Mouse (Mus musculus): Measurements from ENCODE around the gene Ocel1. TPM values are rescaled to one million over a fixed set of nuclear protein-coding genes. Genes with fewer than 3 reads are reported as not detected.
A peak's percentile ranks its signal among the peaks of the same experiment; 100 is the strongest.

Ocel1 gene
- polyA plus RNA-seq, 1 experiment from 2014 or later, result 6.1 TPM

DNA sequence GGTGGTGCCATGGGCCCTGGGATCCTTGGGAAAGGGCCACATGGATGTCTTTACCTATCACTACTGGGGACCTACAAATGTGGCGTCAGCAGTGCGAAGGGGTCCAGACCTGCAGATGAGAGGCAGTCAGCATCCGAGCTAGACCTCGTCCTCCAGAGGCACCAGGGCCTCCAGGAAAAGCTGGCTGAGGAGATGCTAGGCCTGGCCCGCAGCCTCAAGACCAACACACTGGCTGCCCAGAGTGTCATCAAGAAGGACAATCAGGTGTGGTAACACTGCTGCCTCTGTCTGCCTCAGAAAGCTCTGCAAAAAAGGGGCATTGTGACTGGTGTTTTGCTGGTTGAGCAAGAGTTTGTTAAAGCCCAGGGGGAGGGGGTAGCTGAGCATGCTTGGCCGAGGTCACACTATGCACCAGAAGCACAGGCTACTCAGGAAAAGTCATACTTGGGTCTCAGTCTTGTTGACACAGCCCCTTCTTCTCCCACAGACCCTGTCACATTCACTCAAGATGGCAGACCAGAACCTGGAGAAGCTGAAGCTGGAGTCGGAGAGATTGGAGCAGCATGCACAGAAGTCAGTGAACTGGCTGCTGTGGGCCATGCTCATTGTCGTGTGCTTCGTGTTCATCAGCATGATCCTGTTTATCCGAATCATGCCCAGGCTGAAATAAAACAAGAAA lies 1.9 kb upstream of the Ocel1 start:
- Histone ChIP-seq H3K4me3 (peak overlapping the region; percentile 11; the same call in 1 of the 2 replicates), H3K27me3 (ENCODE audit: low read depth, poor library complexity, severe bottlenecking) (no peaks in the 10 kb centered on the region), H3K27ac (replicated peaks) (no peak overlapping the region), H3K9me3 (replicated peaks) (no peaks in the 10 kb centered on the region), H3K36me3 (peaks cover 43% of the 10 kb centered on the region), H3K4me1 (peaks cover 36% of the 10 kb centered on the region)
- 89% methylated on average over 10 of the region's 10 CpGs for WGBS
- no peak for DNase-seq (ENCODE audit: low spot score)

- H3K27ac ChIP-seq (replicated peaks), result peak overlapping the region; percentile 82
- no peaks in the 10 kb centered on the region for H3K27me3 ChIP-seq (ENCODE audit: low read depth, poor library complexity, severe bottlenecking)
- DNase-seq (ENCODE audit: low spot score), result no peak
- peak overlapping the region; percentile 69 for H3K4me3 ChIP-seq
- peaks cover 59% of the 10 kb centered on the region for H3K36me3 ChIP-seq
- 31% methylated on average over 5 of the region's 5 CpGs for WGBS
- no peaks in the 10 kb centered on the region for H3K9me3 ChIP-seq (replicated peaks)
- peaks cover 50% of the 10 kb centered on the region for H3K4me1 ChIP-seq
Measured at GRCm38 (mm10) chr8:71370711-71371235, 325 bp upstream of the Ocel1 start.

DNA sequence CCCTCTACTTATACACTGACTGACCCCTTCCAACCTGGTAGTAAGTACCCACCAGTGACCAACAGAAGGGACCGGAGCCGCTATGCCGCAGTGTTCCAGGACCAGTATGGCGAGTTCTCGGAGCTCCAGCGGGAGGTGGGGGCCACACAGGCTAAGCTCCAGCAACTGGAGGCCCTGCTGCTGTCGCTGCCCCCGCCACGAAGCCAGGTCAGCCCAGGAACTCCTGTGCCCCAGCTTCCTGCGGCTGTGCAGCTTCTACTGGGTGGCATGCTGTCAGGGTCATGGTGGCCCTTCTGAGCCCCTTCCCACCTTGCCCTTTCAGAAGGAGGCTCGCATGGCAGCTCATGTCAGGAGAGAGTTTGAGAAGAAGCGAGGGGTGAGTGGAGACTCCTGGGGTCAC lies 1.3 kb downstream of the Ocel1 start:
- Histone ChIP-seq H3K27ac (replicated peaks) (no peak overlapping the region), H3K27me3 (ENCODE audit: low read depth, poor library complexity, severe bottlenecking) (peaks cover 11% of the 10 kb centered on the region), H3K4me3 (no peak overlapping the region), H3K9me3 (replicated peaks) (no peaks in the 10 kb centered on the region), H3K36me3 (peaks cover 75% of the 10 kb centered on the region), H3K4me1 (peaks cover 57% of the 10 kb centered on the region)
- WGBS, result 85% methylated on average over 12 of the region's 12 CpGs
- peak; percentile 27 for DNase-seq (ENCODE audit: low spot score)

DNA sequence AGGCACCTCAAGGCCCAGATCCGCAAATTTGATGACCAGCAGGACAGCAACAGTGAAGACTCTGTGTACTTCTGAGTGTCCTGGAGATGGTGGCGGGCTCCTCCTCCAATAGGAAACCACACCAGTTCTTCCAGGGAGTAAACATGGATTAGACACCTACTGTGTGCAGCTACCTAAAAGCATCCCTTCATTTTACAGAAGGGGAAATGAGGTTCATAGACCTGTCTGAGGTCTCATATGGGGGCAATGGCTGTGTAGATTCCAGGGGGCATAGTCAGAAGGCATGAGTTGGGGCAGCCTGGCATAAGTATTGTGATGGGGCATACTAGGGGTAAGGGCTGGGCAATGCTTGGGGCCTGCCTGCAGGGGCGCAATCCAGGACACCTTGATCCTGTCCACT lies 1.9 kb downstream of the Ocel1 start:
- H3K4me3 ChIP-seq, result no peak overlapping the region
- peaks cover 57% of the 10 kb centered on the region for H3K4me1 ChIP-seq
- 90% methylated on average over 3 of the region's 3 CpGs for WGBS
- H3K9me3 ChIP-seq (replicated peaks), result no peaks in the 10 kb centered on the region
- DNase-seq (ENCODE audit: low spot score), result no peak
- H3K27ac ChIP-seq (replicated peaks), result no peak overlapping the region
- H3K27me3 ChIP-seq (ENCODE audit: low read depth, poor library complexity, severe bottlenecking), result peaks cover 17% of the 10 kb centered on the region
- H3K36me3 ChIP-seq, result peaks cover 81% of the 10 kb centered on the region

GRCm38 (mm10) chr8:71374616-71375206 lies 3.6 kb downstream of the Ocel1 start:
- H3K4me1 ChIP-seq, result peaks cover 65% of the 10 kb centered on the region
- H3K36me3 ChIP-seq, result peaks cover 80% of the 10 kb centered on the region
- WGBS, result 74% methylated on average over 17 of the region's 17 CpGs
- no peak overlapping the region for H3K27ac ChIP-seq (replicated peaks)
- no peaks in the 10 kb centered on the region for H3K9me3 ChIP-seq (replicated peaks)
- H3K27me3 ChIP-seq (ENCODE audit: low read depth, poor library complexity, severe bottlenecking), result peaks cover 17% of the 10 kb centered on the region
- peak overlapping the region; percentile 47 for H3K4me3 ChIP-seq
- peak; percentile 33 for DNase-seq (ENCODE audit: low spot score)

GRCm38 (mm10) chr8:71375581-71376422 lies 4.7 kb downstream of the Ocel1 start:
- H3K9me3 ChIP-seq (replicated peaks), result no peaks in the 10 kb centered on the region
- peaks cover 77% of the 10 kb centered on the region for H3K36me3 ChIP-seq
- peaks cover 70% of the 10 kb centered on the region for H3K4me1 ChIP-seq
- peaks cover 17% of the 10 kb centered on the region for H3K27me3 ChIP-seq (ENCODE audit: low read depth, poor library complexity, severe bottlenecking)
- 5% methylated on average over 74 of the region's 74 CpGs for WGBS
- peak overlapping the region; percentile 47 for H3K4me3 ChIP-seq
- peak; percentile 68 for DNase-seq (ENCODE audit: low spot score)
- peak overlapping the region; percentile 74 for H3K27ac ChIP-seq (replicated peaks)

DNA sequence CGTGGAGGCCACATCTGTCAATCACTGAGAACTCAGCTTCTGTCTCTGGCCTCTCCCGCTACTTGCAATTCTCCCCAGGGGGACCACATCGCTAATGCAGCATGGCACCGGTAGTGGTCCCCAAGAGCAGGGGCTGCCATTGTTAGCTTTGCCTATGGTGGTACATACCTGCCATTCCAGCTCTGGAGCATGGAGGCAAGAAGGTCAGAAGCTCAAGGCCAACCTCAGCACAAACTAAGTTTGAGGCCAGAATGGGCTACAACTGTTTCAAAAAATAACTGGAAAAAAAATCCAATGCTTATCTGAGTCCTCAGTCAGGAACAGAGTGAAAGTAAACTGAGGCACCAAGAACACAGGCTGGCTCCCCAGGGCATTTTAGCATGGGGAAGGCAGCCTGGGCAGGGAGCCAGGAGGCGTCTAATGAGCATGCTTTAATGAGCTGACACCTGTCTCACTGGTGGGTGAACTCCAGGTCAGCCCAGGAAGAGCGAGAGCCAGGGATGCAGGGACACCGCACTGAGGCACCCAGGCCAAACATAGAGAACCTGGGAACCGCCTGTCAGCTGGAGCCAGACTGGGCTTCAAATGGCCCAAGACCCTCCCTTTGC lies 5.4 kb downstream of the Ocel1 start:
- peak overlapping the region; percentile 74 for H3K27ac ChIP-seq (replicated peaks)
- peaks cover 77% of the 10 kb centered on the region for H3K36me3 ChIP-seq
- peaks cover 17% of the 10 kb centered on the region for H3K27me3 ChIP-seq (ENCODE audit: low read depth, poor library complexity, severe bottlenecking)
- 43% methylated on average over 8 of the region's 8 CpGs for WGBS
- H3K4me3 ChIP-seq, result peak overlapping the region; percentile 47
- H3K4me1 ChIP-seq, result peaks cover 71% of the 10 kb centered on the region
- no peaks in the 10 kb centered on the region for H3K9me3 ChIP-seq (replicated peaks)
- DNase-seq (ENCODE audit: low spot score), result peak; percentile 32

GRCm38 (mm10) chr8:71379008-71379407 lies 7.9 kb downstream of the Ocel1 start:
- no peaks in the 10 kb centered on the region for H3K9me3 ChIP-seq (replicated peaks)
- H3K4me3 ChIP-seq, result peak overlapping the region; percentile 99
- DNase-seq (ENCODE audit: low spot score), result peak; percentile 61
- H3K27me3 ChIP-seq (ENCODE audit: low read depth, poor library complexity, severe bottlenecking), result peaks cover 17% of the 10 kb centered on the region
- peaks cover 90% of the 10 kb centered on the region for H3K4me1 ChIP-seq
- peaks cover 53% of the 10 kb centered on the region for H3K36me3 ChIP-seq
- peak overlapping the region; percentile 99 for H3K27ac ChIP-seq (replicated peaks)
- 16% methylated on average over 4 of the region's 4 CpGs for WGBS

DNA sequence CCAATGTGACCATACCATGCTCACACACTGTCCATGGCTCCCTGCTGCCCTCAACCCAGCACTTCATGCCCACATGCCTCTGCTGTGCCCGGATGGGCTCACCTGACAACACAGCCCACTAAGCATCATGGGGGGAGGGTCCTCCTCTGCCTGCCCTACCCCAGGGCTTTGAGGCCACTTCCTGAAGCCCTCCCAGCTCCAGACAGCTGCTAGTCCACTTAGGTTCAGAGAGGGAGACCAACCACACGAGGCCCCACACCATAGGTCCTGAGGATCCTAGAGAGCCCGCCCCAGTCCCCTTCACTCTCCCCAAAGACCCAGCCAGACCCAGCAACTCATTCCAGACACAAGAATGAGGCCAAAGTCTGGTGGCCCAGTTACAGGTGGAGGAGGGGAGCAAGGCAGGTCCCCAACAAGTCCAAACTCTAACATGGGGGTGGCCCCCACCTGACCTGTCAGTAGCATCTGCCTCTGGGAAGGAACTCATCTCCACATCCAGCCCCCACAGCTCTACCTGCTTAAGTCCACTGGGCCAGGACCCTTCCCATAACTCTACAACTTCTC lies 8.5 kb downstream of the Ocel1 start:
- WGBS, result 26% methylated on average over 3 of the region's 3 CpGs
- Histone ChIP-seq H3K4me3 (peak overlapping the region; percentile 99), H3K27ac (replicated peaks) (peak overlapping the region; percentile 99), H3K9me3 (replicated peaks) (no peaks in the 10 kb centered on the region), H3K36me3 (peaks cover 47% of the 10 kb centered on the region), H3K4me1 (peaks cover 94% of the 10 kb centered on the region), H3K27me3 (ENCODE audit: low read depth, poor library complexity, severe bottlenecking) (peaks cover 17% of the 10 kb centered on the region)
- peak; percentile 42 for DNase-seq (ENCODE audit: low spot score)

- peaks cover 91% of the 10 kb centered on the region for H3K4me1 ChIP-seq
- H3K36me3 ChIP-seq, result peaks cover 38% of the 10 kb centered on the region
- under 1% methylated on average over 72 of the region's 72 CpGs for WGBS
- no peaks in the 10 kb centered on the region for H3K9me3 ChIP-seq (replicated peaks)
- H3K27ac ChIP-seq (replicated peaks), result peak overlapping the region; percentile 99
- peak; percentile 45 for DNase-seq (ENCODE audit: low spot score)
- H3K4me3 ChIP-seq, result peak overlapping the region; percentile 99
- H3K27me3 ChIP-seq (ENCODE audit: low read depth, poor library complexity, severe bottlenecking), result peaks cover 17% of the 10 kb centered on the region
Measured at GRCm38 (mm10) chr8:71380178-71381171, 9.4 kb downstream of the Ocel1 start.

- Histone ChIP-seq H3K27ac (replicated peaks) (peak within 1 kb of the TSS; percentile 99), H3K4me3 (peak within 1 kb of the TSS; percentile 99), H3K27me3 (ENCODE audit: low read depth, poor library complexity, severe bottlenecking) (peaks cover 15% of the 10 kb centered on the region), H3K9me3 (replicated peaks) (no peaks in the 10 kb centered on the region), H3K4me1 (peaks cover 87% of the 10 kb centered on the region), H3K36me3 (peaks cover 28% of the 10 kb centered on the region)
- peak; percentile 82 for DNase-seq (ENCODE audit: low spot score)
- WGBS, result under 1% methylated on average over 88 of the region's 89 CpGs
Measured at GRCm38 (mm10) chr8:71381421-71381970, 10.4 kb downstream of the Ocel1 start, which contains the start of gene Nr2f6. Gene Nr2f6 (minus strand): TSS chr8:71381960.

Measured in midbrain, embryonic 10.5 days (tissue).